Mouse (Mus musculus): ENCODE measurements around the gene Slc17a8. TPM values are rescaled to one million over a fixed set of nuclear protein-coding genes. Genes with fewer than 3 reads are reported as not detected.

Slc17a8 gene
- polyA plus RNA-seq, 1 experiment from 2014 or later, result 0.02 TPM

- Histone ChIP-seq H3K4me2 (no peak overlapping the region), H3K4me3 (no peak overlapping the region), H3K36me3 (no peaks in the 10 kb centered on the region), H3K27ac (no peak overlapping the region), H3K9ac (no peak overlapping the region), H3K4me1 (no peaks in the 10 kb centered on the region), H3K9me3 (replicated peaks) (no peaks in the 10 kb centered on the region), H3K27me3 (replicated peaks) (no peaks in the 10 kb centered on the region)
- no peak for ATAC-seq
- 75% methylated on average over 4 of the region's 4 CpGs for WGBS (ENCODE audit: insufficient replicate concordance)
Measured at GRCm38 (mm10) chr10:89551657-89552056, 69.4 kb downstream of the Slc17a8 start.

GRCm38 (mm10) chr10:89548028-89548427 is 73.0 kb downstream of the Slc17a8 start:
- ATAC-seq, result no peak
- 32% methylated on average over 6 of the region's 6 CpGs for WGBS (ENCODE audit: insufficient replicate concordance)
- no peak overlapping the region for H3K4me2 ChIP-seq

GRCm38 (mm10) chr10:89546989-89547388 is 74.1 kb downstream of the Slc17a8 start:
- ATAC-seq, result no peak
- no peaks in the 10 kb centered on the region for H3K36me3 ChIP-seq
- no peak overlapping the region for H3K4me2 ChIP-seq
- no peaks in the 10 kb centered on the region for H3K9me3 ChIP-seq (replicated peaks)
- no peak overlapping the region for H3K27ac ChIP-seq
- H3K4me3 ChIP-seq, result no peak overlapping the region
- H3K27me3 ChIP-seq (replicated peaks), result no peaks in the 10 kb centered on the region
- no peaks in the 10 kb centered on the region for H3K4me1 ChIP-seq
- 57% methylated on average over 2 of the region's 2 CpGs for WGBS (ENCODE audit: insufficient replicate concordance)
- no peak overlapping the region for H3K9ac ChIP-seq

More at GRCm38 (mm10) chr10:89548028-89548427, 73.0 kb downstream of the Slc17a8 start:
- Histone ChIP-seq H3K9me3 (replicated peaks) (no peaks in the 10 kb centered on the region), H3K27ac (no peak overlapping the region), H3K36me3 (no peaks in the 10 kb centered on the region), H3K9ac (no peak overlapping the region), H3K27me3 (replicated peaks) (no peaks in the 10 kb centered on the region), H3K4me1 (no peaks in the 10 kb centered on the region), H3K4me3 (no peak overlapping the region)

GRCm38 (mm10) chr10:89543867-89544266 is 77.2 kb downstream of the Slc17a8 start:
- H3K4me2 ChIP-seq, result no peak overlapping the region

GRCm38 (mm10) chr10:89542321-89542720 is 78.7 kb downstream of the Slc17a8 start:
- Histone ChIP-seq H3K27ac (no peak overlapping the region), H3K36me3 (no peaks in the 10 kb centered on the region), H3K4me1 (no peaks in the 10 kb centered on the region), H3K27me3 (replicated peaks) (no peaks in the 10 kb centered on the region), H3K9ac (no peak overlapping the region), H3K4me3 (no peak overlapping the region), H3K4me2 (no peak overlapping the region), H3K9me3 (replicated peaks) (no peaks in the 10 kb centered on the region)
- WGBS (ENCODE audit: insufficient replicate concordance), result 70% methylated on average over 3 of the region's 3 CpGs
- no peak for ATAC-seq

More at GRCm38 (mm10) chr10:89543867-89544266, 77.2 kb downstream of the Slc17a8 start:
- no peaks in the 10 kb centered on the region for H3K9me3 ChIP-seq (replicated peaks)
- H3K4me1 ChIP-seq, result no peaks in the 10 kb centered on the region
- ATAC-seq, result no peak
- no peak overlapping the region for H3K9ac ChIP-seq
- H3K4me3 ChIP-seq, result no peak overlapping the region
- no peaks in the 10 kb centered on the region for H3K27me3 ChIP-seq (replicated peaks)
- no peaks in the 10 kb centered on the region for H3K36me3 ChIP-seq
- WGBS (ENCODE audit: insufficient replicate concordance), result 70% methylated on average over 6 of the region's 6 CpGs
- H3K27ac ChIP-seq, result no peak overlapping the region

GRCm38 (mm10) chr10:89532929-89533727 is 87.9 kb downstream of the Slc17a8 start, which contains the start of gene Nr1h4:
Gene Nr1h4, minus strand, starts transcription at chr10:89533585.
- 61% methylated on average over 17 of the region's 17 CpGs for WGBS (ENCODE audit: insufficient replicate concordance)
- H3K9me3 ChIP-seq (replicated peaks), result no peaks in the 10 kb centered on the region
- H3K27me3 ChIP-seq (replicated peaks), result no peaks in the 10 kb centered on the region
- ATAC-seq, result no peak
- H3K4me2 ChIP-seq, result peak within 1 kb of the TSS; percentile 22
- no peak within 1 kb of the TSS for H3K4me3 ChIP-seq
- no peaks in the 10 kb centered on the region; the same call in 1 of the 2 replicates for H3K4me1 ChIP-seq
- no peak within 1 kb of the TSS for H3K9ac ChIP-seq
- H3K36me3 ChIP-seq, result no peaks in the 10 kb centered on the region
- peak within 1 kb of the TSS; percentile 40; the same call in 1 of the 2 replicates for H3K27ac ChIP-seq

- no peaks in the 10 kb centered on the region for H3K9me3 ChIP-seq (replicated peaks)
- no peak overlapping the region for H3K4me3 ChIP-seq
- H3K9ac ChIP-seq, result no peak overlapping the region
- no peak for ATAC-seq
- H3K36me3 ChIP-seq, result no peaks in the 10 kb centered on the region
- H3K27me3 ChIP-seq (replicated peaks), result no peaks in the 10 kb centered on the region
- 78% methylated on average over 5 of the region's 5 CpGs for WGBS (ENCODE audit: insufficient replicate concordance)
- H3K27ac ChIP-seq, result no peak overlapping the region
- H3K4me1 ChIP-seq, result no peaks in the 10 kb centered on the region; the same call in 1 of the 2 replicates
- H3K4me2 ChIP-seq, result 0 out of 2 replicates have a peak overlapping the region, but pooled peaks have one; percentile 22
Measured at GRCm38 (mm10) chr10:89532451-89532850, 88.6 kb downstream of the Slc17a8 start.

- Histone ChIP-seq H3K27ac (no peak overlapping the region), H3K36me3 (no peaks in the 10 kb centered on the region), H3K4me3 (no peak overlapping the region), H3K9me3 (replicated peaks) (no peaks in the 10 kb centered on the region), H3K4me1 (no peaks in the 10 kb centered on the region; the same call in 1 of the 2 replicates), H3K27me3 (replicated peaks) (no peaks in the 10 kb centered on the region), H3K9ac (no peak overlapping the region), H3K4me2 (no peak overlapping the region)
- ATAC-seq, result peak; percentile 50; the same call in 1 of the 2 replicates
- WGBS (ENCODE audit: insufficient replicate concordance), result 63% methylated on average over 2 of the region's 2 CpGs
Measured at GRCm38 (mm10) chr10:89531976-89532375, 89.1 kb downstream of the Slc17a8 start.

- ATAC-seq, result 0 out of 2 replicates have a peak, but pooled peaks have one; percentile 40
- Histone ChIP-seq H3K4me3 (no peak overlapping the region), H3K27ac (no peak overlapping the region), H3K4me1 (no peaks in the 10 kb centered on the region; the same call in 1 of the 2 replicates), H3K4me2 (no peak overlapping the region), H3K9me3 (replicated peaks) (no peaks in the 10 kb centered on the region), H3K9ac (no peak overlapping the region), H3K27me3 (replicated peaks) (no peaks in the 10 kb centered on the region), H3K36me3 (no peaks in the 10 kb centered on the region)
- 60% methylated on average over 5 of the region's 5 CpGs for WGBS (ENCODE audit: insufficient replicate concordance)
Measured at GRCm38 (mm10) chr10:89531194-89531634, 89.8 kb downstream of the Slc17a8 start.

- H3K4me2 ChIP-seq, result no peak overlapping the region
- H3K27me3 ChIP-seq (replicated peaks), result no peaks in the 10 kb centered on the region
- H3K36me3 ChIP-seq, result no peaks in the 10 kb centered on the region
- no peaks in the 10 kb centered on the region for H3K9me3 ChIP-seq (replicated peaks)
- no peak for ATAC-seq
- peaks cover under 1% of the 10 kb centered on the region; the same call in 1 of the 2 replicates for H3K4me1 ChIP-seq
- no peak overlapping the region for H3K27ac ChIP-seq
- no peak overlapping the region for H3K9ac ChIP-seq
- no peak overlapping the region for H3K4me3 ChIP-seq
- WGBS (ENCODE audit: insufficient replicate concordance), result 59% methylated on average over 5 of the region's 5 CpGs
Measured at GRCm38 (mm10) chr10:89527054-89527453, 94.0 kb downstream of the Slc17a8 start.

GRCm38 (mm10) chr10:89525823-89526222 is 95.2 kb downstream of the Slc17a8 start:
- no peak overlapping the region for H3K27ac ChIP-seq
- H3K4me2 ChIP-seq, result no peak overlapping the region
- H3K9ac ChIP-seq, result no peak overlapping the region
- ATAC-seq, result no peak
- 75% methylated on average over 2 of the region's 2 CpGs for WGBS (ENCODE audit: insufficient replicate concordance)
- H3K9me3 ChIP-seq (replicated peaks), result no peaks in the 10 kb centered on the region
- H3K36me3 ChIP-seq, result no peaks in the 10 kb centered on the region
- no peak overlapping the region for H3K4me3 ChIP-seq
- H3K4me1 ChIP-seq, result peaks cover 6% of the 10 kb centered on the region
- no peaks in the 10 kb centered on the region for H3K27me3 ChIP-seq (replicated peaks)

Data from liver, embryonic 12.5 days (tissue).